Comparison of ENCODE assay signal across 10 mouse cellular contexts in genomic region chr7:31057071-31057470, GRCm38 (mm10). TPM values are rescaled to one million over a fixed set of nuclear protein-coding genes. Genes with fewer than 3 reads are reported as not detected.
DNase-seq lines count a peak whose midpoint lies in the region; ATAC-seq lines count a peak whose summit lies in the region.
"Had no signal": no experiment of that assay in that cellular context is flagged by ENCODE, and none has a peak within 500 bp of the region (broad histone marks: within the 10 kb centered on the region; RNA-seq: fewer than 3 reads in every experiment).

TSS of gene Fxyd1 (minus strand) at chr7:31057199.

- WGBS in embryonic facial prominence, embryonic 12.5 days, result 70% methylated on average over 2 of the region's 2 CpGs
- WGBS in limb, embryonic 12.5 days, result 61% methylated on average over 2 of the region's 2 CpGs

- ATAC-seq in embryonic facial prominence, embryonic 12.5 days (ENCODE audit: insufficient number of reproducible peaks, insufficient read depth, low FRiP score, low TSS enrichment), result no peak
- ATAC-seq in limb, embryonic 12.5 days (ENCODE audit: insufficient number of reproducible peaks, insufficient read depth, low FRiP score, low TSS enrichment, low read depth), result no peak
- ATAC-seq: Patski had no signal

- no peak within 1 kb of the TSS for H3K9ac ChIP-seq in embryonic facial prominence, embryonic 12.5 days
- 0 out of 2 replicates have a peak within 1 kb of the TSS, but pooled peaks have one; percentile 4 for H3K9ac ChIP-seq in limb, embryonic 12.5 days (replicated peaks)

- no peak within 1 kb of the TSS for H3K27ac ChIP-seq in embryonic facial prominence, embryonic 12.5 days
- peak within 1 kb of the TSS; percentile 54; the same call in 1 of the 2 replicates for H3K27ac ChIP-seq in limb, embryonic 12.5 days
- H3K27ac ChIP-seq: midbrain, embryonic 12.5 days had no signal

- DNase-seq in left cerebral cortex, adult 8-10 months (ENCODE audit: low spot score in 2 of 2), result no peak
- no peak for DNase-seq in left cerebral cortex, adult 11 months (ENCODE audit: low spot score)
- no peak for DNase-seq in heart, postnatal 10 days
- no peak for DNase-seq in embryo, embryonic 9.5 days (ENCODE audit: extremely low spot score)
- no peak for DNase-seq in cerebellum, adult 9-11 months
- no peak for DNase-seq in cerebellum, postnatal 36 days

- H3K9me3 ChIP-seq in embryonic facial prominence, embryonic 12.5 days, result no peaks in the 10 kb centered on the region
- no peaks in the 10 kb centered on the region for H3K9me3 ChIP-seq in limb, embryonic 12.5 days
- H3K9me3 ChIP-seq: midbrain, embryonic 12.5 days had no signal

- intact Hi-C loops in heart, postnatal 10 days (cut with DNase I), result loop anchor here (5.0 kb wide), 1 partner anchor 120 kb away; no protein-coding TSS in a partner anchor

- H3K4me1 ChIP-seq in embryonic facial prominence, embryonic 12.5 days, result peaks cover 36% of the 10 kb centered on the region
- peaks cover 41% of the 10 kb centered on the region for H3K4me1 ChIP-seq in limb, embryonic 12.5 days (replicated peaks)

- no peak within 1 kb of the TSS for H3K4me3 ChIP-seq in embryonic facial prominence, embryonic 12.5 days
- H3K4me3 ChIP-seq in limb, embryonic 12.5 days (replicated peaks), result no peak within 1 kb of the TSS
- H3K4me3 ChIP-seq: midbrain, embryonic 12.5 days had no signal

- H3K27me3 ChIP-seq in embryonic facial prominence, embryonic 12.5 days, result peaks cover 30% of the 10 kb centered on the region
- H3K27me3 ChIP-seq in limb, embryonic 12.5 days, result peaks cover 29% of the 10 kb centered on the region

- H3K36me3 ChIP-seq in embryonic facial prominence, embryonic 12.5 days, result no peaks in the 10 kb centered on the region
- no peaks in the 10 kb centered on the region for H3K36me3 ChIP-seq in limb, embryonic 12.5 days
- H3K36me3 ChIP-seq: midbrain, embryonic 12.5 days had no signal

- H3K4me2 ChIP-seq in embryonic facial prominence, embryonic 12.5 days (replicated peaks), result no peak within 1 kb of the TSS
- H3K4me2 ChIP-seq in limb, embryonic 12.5 days, result peak within 1 kb of the TSS; percentile 48; the same call in 1 of the 2 replicates
- H3K4me2 ChIP-seq: midbrain, embryonic 12.5 days had no signal

RNA-seq across cellular contexts. Expression of gene Fxyd1, which starts in this region (rescaled TPM):
- 100 to 1,000 TPM in 2 of 4 experiments, 10 to 100 TPM in 2; 57.6 to 144 (median 110) TPM for total RNA-seq in left cerebral cortex, adult 8-10 months (2022)
- polyA plus RNA-seq in embryonic facial prominence, embryonic 12.5 days (2016; fragmentation: Nextera tagmentation; extraction: Ambion mirVana), result 24.2 and 31.1 TPM in 2 replicates
- 100 to 1,000 TPM; 695 to 726 TPM for total RNA-seq in heart, postnatal 10 days (2021)
- 23.6 and 28.2 TPM in 2 replicates for polyA plus RNA-seq in limb, embryonic 12.5 days (2016; fragmentation: Nextera tagmentation; extraction: Ambion mirVana)
- polyA plus RNA-seq: Patski had no signal

Comparison
In these comparisons a context has a peak if more than half of its experiments do, and no peak if none do; other contexts are left out.
1. RNA of gene Fxyd1 (total RNA-seq): 695 to 726 TPM in heart, postnatal 10 days; 57.6 to 144 TPM in left cerebral cortex, adult 8-10 months; every median in the first group is over 4 times any median in the second.